Mouse (Mus musculus) heart, adult 2 months (tissue): Measurements from ENCODE around the gene Sesn3.

Source experiments
- CTCF ChIP-seq: fragments of 200-600 bp; IDR thresholded peaks from 2 replicates; pipeline ENCODE4 v1.8.1; 2022; ENCODE audit warnings: antibody characterized with exemption, mild to moderate bottlenecking, moderate library complexity
- EP300 ChIP-seq: fragments of 200-500 bp; IDR thresholded peaks from 2 replicates; pipeline ENCODE4 v1.6.1; 2011; ENCODE audit warnings: low read depth, low read length, control low read depth; ENCODE audit not compliant: insufficient read depth
- POLR2A ChIP-seq: fragments of 200-500 bp; IDR thresholded peaks from 2 replicates; pipeline ENCODE4 v1.6.1; 2011; ENCODE audit warnings: mild to moderate bottlenecking, low read depth, low read length, control low read depth; ENCODE audit not compliant: insufficient read depth

- no peak for TF ChIP-seq POLR2A
- no peak for TF ChIP-seq CTCF
- no peak for TF ChIP-seq EP300
Observed at GRCm38 (mm10) chr9:14285036-14285435, 10.2 kb downstream of the Sesn3 start.
